Mouse (Mus musculus): Measurements from ENCODE around the gene Sh3pxd2b. TPM values are rescaled to one million over a fixed set of nuclear protein-coding genes. Genes with fewer than 3 reads are reported as not detected.

The Sh3pxd2b gene
- polyA plus RNA-seq, 1 experiment from 2014 or later: 0.79 TPM

- TF ChIP-seq CTCF (IDR thresholded peaks at IDR 0.05; ENCODE audit: low read depth) (no peak), EP300 (IDR thresholded peaks at IDR 0.05; ENCODE audit: low read depth) (no peak)
- H3K9me3 ChIP-seq (ENCODE audit: low read length): no peaks in the 10 kb centered on the region
- H3K4me3 ChIP-seq (ENCODE audit: low read depth, low read length): no peak overlapping the region
- H3K27ac ChIP-seq (ENCODE audit: low read depth): no peak overlapping the region
- 0 out of 2 replicates have a peak, but pooled peaks cover 2% of the 10 kb centered on the region for H3K36me3 ChIP-seq (replicated peaks; ENCODE audit: insufficient read depth, low read length)
- no peak overlapping the region for H3K4me2 ChIP-seq (ENCODE audit: low read depth, low read length)
- H3K9ac ChIP-seq (replicated peaks): no peak overlapping the region
- H3K27me3 ChIP-seq (ENCODE audit: insufficient read depth, low read length): no peaks in the 10 kb centered on the region
- no peaks in the 10 kb centered on the region for H3K4me1 ChIP-seq (ENCODE audit: insufficient read depth)
- no peak for DNase-seq
- WGBS (ENCODE audit: insufficient replicate concordance): 68% methylated on average over 1 of the region's 1 CpGs
- no peak for ATAC-seq
These were observed 46.1 kb upstream of the Sh3pxd2b start for GRCm38 (mm10) chr11:32301506-32301905.

DNA sequence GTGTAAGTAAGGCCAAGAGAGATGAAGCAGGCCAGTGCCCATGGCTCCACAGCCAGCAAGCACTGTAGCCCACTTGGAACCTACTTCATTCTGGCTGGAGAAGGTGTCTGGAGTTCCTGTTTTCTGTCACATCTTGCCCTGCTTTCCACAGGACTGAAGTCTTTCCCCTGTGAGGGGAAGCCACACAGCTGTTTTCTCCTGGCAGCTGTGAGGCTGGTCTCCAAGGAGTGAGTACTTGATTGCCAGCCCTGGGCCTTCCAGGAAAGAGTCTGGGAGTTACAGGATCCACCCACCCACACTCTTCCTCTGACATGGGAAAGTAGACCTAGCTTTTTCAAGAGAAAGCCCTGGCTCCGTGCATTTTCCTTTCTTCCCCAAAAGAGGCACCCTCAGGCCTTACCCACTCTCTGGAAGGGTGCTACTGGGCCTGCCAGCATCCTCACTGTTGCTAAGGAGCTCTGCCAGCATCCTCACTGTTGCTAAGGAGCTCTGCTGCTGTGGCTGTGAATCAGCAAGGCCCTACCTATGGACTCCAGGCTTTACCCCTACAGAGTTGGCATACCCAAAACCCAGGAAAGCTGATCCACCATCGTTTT, 44.7 kb upstream of the Sh3pxd2b start:
- no peak overlapping the region for H3K27ac ChIP-seq (ENCODE audit: low read depth)
- DNase-seq (no peak), ATAC-seq (no peak)
- no peak overlapping the region for H3K9ac ChIP-seq (replicated peaks)
- WGBS (ENCODE audit: insufficient replicate concordance): 20% methylated on average over 2 of the region's 2 CpGs
- H3K9me3 ChIP-seq (ENCODE audit: low read length): no peaks in the 10 kb centered on the region
- H3K4me2 ChIP-seq (ENCODE audit: low read depth, low read length): no peak overlapping the region
- no peak overlapping the region for H3K4me3 ChIP-seq (ENCODE audit: low read depth, low read length)
- 0 out of 2 replicates have a peak, but pooled peaks cover 2% of the 10 kb centered on the region for H3K36me3 ChIP-seq (replicated peaks; ENCODE audit: insufficient read depth, low read length)
- H3K4me1 ChIP-seq (ENCODE audit: insufficient read depth): no peaks in the 10 kb centered on the region
- H3K27me3 ChIP-seq (ENCODE audit: insufficient read depth, low read length): no peaks in the 10 kb centered on the region
- TF ChIP-seq EP300 (IDR thresholded peaks at IDR 0.05; ENCODE audit: low read depth) (no peak), CTCF (IDR thresholded peaks at IDR 0.05; ENCODE audit: low read depth) (no peak)

- Histone ChIP-seq H3K4me3 (ENCODE audit: low read depth, low read length) (no peak overlapping the region), H3K27ac (ENCODE audit: low read depth) (no peak overlapping the region), H3K4me2 (ENCODE audit: low read depth, low read length) (no peak overlapping the region), H3K27me3 (ENCODE audit: insufficient read depth, low read length) (no peaks in the 10 kb centered on the region), H3K9ac (replicated peaks) (no peak overlapping the region), H3K9me3 (ENCODE audit: low read length) (no peaks in the 10 kb centered on the region), H3K36me3 (replicated peaks; ENCODE audit: insufficient read depth, low read length) (0 out of 2 replicates have a peak, but pooled peaks cover 2% of the 10 kb centered on the region), H3K4me1 (ENCODE audit: insufficient read depth) (no peaks in the 10 kb centered on the region)
- ATAC-seq (no peak), DNase-seq (no peak)
- 75% methylated on average over 1 of the region's 1 CpGs for WGBS (ENCODE audit: insufficient replicate concordance)
- TF ChIP-seq CTCF (IDR thresholded peaks at IDR 0.05; ENCODE audit: low read depth) (no peak), EP300 (IDR thresholded peaks at IDR 0.05; ENCODE audit: low read depth) (no peak)
These were observed 44.2 kb upstream of the Sh3pxd2b start for GRCm38 (mm10) chr11:32303455-32303854.

DNA sequence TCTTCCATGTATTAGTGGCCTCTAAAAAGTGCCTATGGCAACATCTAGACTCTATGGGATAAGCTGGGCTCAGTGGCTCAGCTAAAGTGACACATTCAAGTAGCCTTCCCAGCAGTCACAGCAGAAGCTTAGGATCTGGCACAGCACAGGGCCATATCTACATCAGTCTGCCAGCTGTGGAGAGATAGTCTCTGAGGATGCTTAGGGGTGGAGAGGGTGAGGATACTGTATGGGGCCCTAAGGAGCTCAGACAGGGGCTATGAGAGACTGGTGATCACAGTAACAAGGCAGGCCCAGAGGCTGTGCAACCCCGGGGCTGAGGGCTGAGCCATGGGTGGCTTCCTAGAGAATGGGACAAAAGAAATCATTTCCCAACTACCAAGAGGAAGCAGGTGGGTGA, 40.6 kb upstream of the Sh3pxd2b start:
- Histone ChIP-seq H3K9me3 (ENCODE audit: low read length) (no peaks in the 10 kb centered on the region), H3K4me3 (ENCODE audit: low read depth, low read length) (no peak overlapping the region), H3K4me2 (ENCODE audit: low read depth, low read length) (no peak overlapping the region), H3K27ac (ENCODE audit: low read depth) (no peak overlapping the region), H3K4me1 (ENCODE audit: insufficient read depth) (no peaks in the 10 kb centered on the region), H3K9ac (replicated peaks) (no peak overlapping the region), H3K36me3 (replicated peaks; ENCODE audit: insufficient read depth, low read length) (no peaks in the 10 kb centered on the region), H3K27me3 (ENCODE audit: insufficient read depth, low read length) (no peaks in the 10 kb centered on the region)
- TF ChIP-seq CTCF (IDR thresholded peaks at IDR 0.05; ENCODE audit: low read depth): no peak
- TF ChIP-seq EP300 (IDR thresholded peaks at IDR 0.05; ENCODE audit: low read depth): no peak
- WGBS (ENCODE audit: insufficient replicate concordance): 45% methylated on average over 1 of the region's 1 CpGs
- ATAC-seq (peak; percentile 25; the same call in 1 of the 2 replicates), DNase-seq (no peak)

GRCm38 (mm10) chr11:32309446-32309845, 38.2 kb upstream of the Sh3pxd2b start:
- WGBS (ENCODE audit: insufficient replicate concordance): 60% methylated on average over 4 of the region's 4 CpGs
- Histone ChIP-seq H3K4me3 (ENCODE audit: low read depth, low read length) (no peak overlapping the region), H3K4me2 (ENCODE audit: low read depth, low read length) (no peak overlapping the region), H3K27ac (ENCODE audit: low read depth) (no peak overlapping the region), H3K9ac (replicated peaks) (no peak overlapping the region), H3K9me3 (ENCODE audit: low read length) (no peaks in the 10 kb centered on the region), H3K4me1 (ENCODE audit: insufficient read depth) (no peaks in the 10 kb centered on the region), H3K36me3 (replicated peaks; ENCODE audit: insufficient read depth, low read length) (no peaks in the 10 kb centered on the region), H3K27me3 (ENCODE audit: insufficient read depth, low read length) (no peaks in the 10 kb centered on the region)
- no peak for DNase-seq
- ATAC-seq: no peak
- TF ChIP-seq CTCF (IDR thresholded peaks at IDR 0.05; ENCODE audit: low read depth): no peak
- TF ChIP-seq EP300 (IDR thresholded peaks at IDR 0.05; ENCODE audit: low read depth): no peak

DNA sequence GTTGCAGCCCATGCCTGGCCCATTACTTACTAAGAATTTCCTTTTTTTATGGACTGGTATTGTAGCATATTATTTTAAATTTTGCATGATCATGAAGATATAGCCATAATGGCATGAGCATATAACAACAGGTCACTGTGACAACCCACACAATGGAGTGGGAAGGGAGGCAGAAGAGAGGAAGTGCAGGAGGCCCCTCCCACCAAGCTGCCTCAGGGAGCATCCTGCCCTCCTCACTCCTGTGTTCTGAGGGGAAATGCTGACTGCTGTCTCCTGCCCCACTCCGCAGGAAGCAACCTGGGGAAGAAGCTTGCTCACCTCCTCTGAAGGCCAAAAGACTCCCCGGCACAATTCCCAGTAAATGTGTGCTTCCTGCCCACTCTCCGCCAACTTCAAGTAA, 37.7 kb upstream of the Sh3pxd2b start:
- no peak overlapping the region for H3K9ac ChIP-seq (replicated peaks)
- DNase-seq (no peak), ATAC-seq (no peak)
- no peak overlapping the region for H3K27ac ChIP-seq (ENCODE audit: low read depth)
- no peaks in the 10 kb centered on the region for H3K27me3 ChIP-seq (ENCODE audit: insufficient read depth, low read length)
- H3K4me2 ChIP-seq (ENCODE audit: low read depth, low read length): no peak overlapping the region
- H3K4me1 ChIP-seq (ENCODE audit: insufficient read depth): no peaks in the 10 kb centered on the region
- no peaks in the 10 kb centered on the region for H3K36me3 ChIP-seq (replicated peaks; ENCODE audit: insufficient read depth, low read length)
- H3K4me3 ChIP-seq (ENCODE audit: low read depth, low read length): no peak overlapping the region
- H3K9me3 ChIP-seq (ENCODE audit: low read length): no peaks in the 10 kb centered on the region
- 62% methylated on average over 3 of the region's 3 CpGs for WGBS (ENCODE audit: insufficient replicate concordance)
- TF ChIP-seq CTCF (IDR thresholded peaks at IDR 0.05; ENCODE audit: low read depth) (no peak), EP300 (IDR thresholded peaks at IDR 0.05; ENCODE audit: low read depth) (no peak)
